ENCODE assay signal across 28 mouse cellular contexts in genomic region chr12:104925765-104926164, GRCm38 (mm10).
DNase-seq lines count a peak whose midpoint lies in the region; ATAC-seq and TF ChIP-seq lines count a peak whose summit lies in the region.
"Had no signal": no experiment of that assay in that cellular context is flagged by ENCODE, and none has a peak within 500 bp of the region (broad histone marks: within the 10 kb centered on the region; RNA-seq: fewer than 3 reads in every experiment).

No protein-coding gene starts in this region.

- no peak overlapping the region for H3ac ChIP-seq in myocyte (ENCODE audit: control insufficient read depth, insufficient read length)

- TF ChIP-seq POLR2A in myocyte (IDR thresholded peaks at IDR 0.05; ENCODE audit: insufficient read length, low read depth) = no peak

- no peak for ATAC-seq in hindbrain, embryonic 14.5 days (ENCODE audit: low FRiP score)
- no peak for ATAC-seq in hindbrain, embryonic 12.5 days (ENCODE audit: low FRiP score)
- ATAC-seq in midbrain, embryonic 11.5 days (ENCODE audit: low FRiP score) = no peak
- ATAC-seq in midbrain, embryonic 13.5 days = no peak
- no peak for ATAC-seq in kidney, embryonic 16.5 days (ENCODE audit: low FRiP score, low TSS enrichment)
- ATAC-seq: CD4-positive, CD25-positive, alpha-beta regulatory T cell, adult 4 months; intestine, postnatal 0 days had no signal

- 87% methylated on average over 2 of the region's 2 CpGs for WGBS in hindbrain, embryonic 14.5 days
- WGBS in hindbrain, embryonic 12.5 days = 85% methylated on average over 2 of the region's 2 CpGs
- WGBS in midbrain, embryonic 10.5 days = 86% methylated on average over 2 of the region's 2 CpGs
- 87% methylated on average over 2 of the region's 2 CpGs for WGBS in midbrain, embryonic 11.5 days
- 84% methylated on average over 2 of the region's 2 CpGs for WGBS in midbrain, embryonic 13.5 days
- WGBS in kidney, embryonic 16.5 days = 85% methylated on average over 2 of the region's 2 CpGs

- H3K4me3 ChIP-seq in hindbrain, embryonic 14.5 days (replicated peaks; ENCODE audit: low read length) = no peak overlapping the region
- no peak overlapping the region for H3K4me3 ChIP-seq in hindbrain, embryonic 12.5 days
- no peak overlapping the region for H3K4me3 ChIP-seq in midbrain, embryonic 10.5 days
- H3K4me3 ChIP-seq in midbrain, embryonic 11.5 days (ENCODE audit: low read depth, low read length) = no peak overlapping the region
- H3K4me3 ChIP-seq in midbrain, embryonic 13.5 days (replicated peaks) = no peak overlapping the region
- no peak overlapping the region for H3K4me3 ChIP-seq in myocyte
- no peak overlapping the region for H3K4me3 ChIP-seq in kidney, embryonic 16.5 days (ENCODE audit: low read length)
- H3K4me3 ChIP-seq: erythroblast, embryonic 14.5 days; heart, adult 2 months; heart, embryonic 12.5 days; liver, embryonic 15.5 days; neural tube, embryonic 15.5 days had no signal

- no peaks in the 10 kb centered on the region for H3K27me3 ChIP-seq in hindbrain, embryonic 14.5 days (ENCODE audit: control insufficient read depth, insufficient read depth, low read length)
- peaks cover 4% of the 10 kb centered on the region; the same call in 1 of the 2 replicates for H3K27me3 ChIP-seq in hindbrain, embryonic 12.5 days
- no peaks in the 10 kb centered on the region for H3K27me3 ChIP-seq in midbrain, embryonic 10.5 days (ENCODE audit: low read depth, poor library complexity, severe bottlenecking)
- no peaks in the 10 kb centered on the region for H3K27me3 ChIP-seq in midbrain, embryonic 11.5 days (ENCODE audit: control insufficient read depth, insufficient read depth, low read length)
- H3K27me3 ChIP-seq in midbrain, embryonic 13.5 days = no peaks in the 10 kb centered on the region
- H3K27me3 ChIP-seq in myocyte (ENCODE audit: control insufficient read depth, insufficient read depth, insufficient read length) = no peaks in the 10 kb centered on the region
- H3K27me3 ChIP-seq in kidney, embryonic 16.5 days (ENCODE audit: insufficient read depth, low read length) = no peaks in the 10 kb centered on the region
- H3K27me3 ChIP-seq: liver, embryonic 15.5 days; neural tube, embryonic 15.5 days had no signal

- peaks cover 19% of the 10 kb centered on the region for H3K4me1 ChIP-seq in hindbrain, embryonic 14.5 days (replicated peaks; ENCODE audit: control insufficient read depth, insufficient read depth, low read length)
- H3K4me1 ChIP-seq in hindbrain, embryonic 12.5 days = peaks cover 19% of the 10 kb centered on the region
- H3K4me1 ChIP-seq in midbrain, embryonic 10.5 days = peaks cover 19% of the 10 kb centered on the region
- H3K4me1 ChIP-seq in midbrain, embryonic 11.5 days (ENCODE audit: control insufficient read depth, insufficient read depth, low read length) = peaks cover 5% of the 10 kb centered on the region
- peaks cover 28% of the 10 kb centered on the region for H3K4me1 ChIP-seq in midbrain, embryonic 13.5 days (replicated peaks)
- peaks cover 16% of the 10 kb centered on the region; the same call in 1 of the 2 replicates for H3K4me1 ChIP-seq in kidney, embryonic 16.5 days (ENCODE audit: insufficient read depth, low read length)
- H3K4me1 ChIP-seq: heart, embryonic 12.5 days; liver, embryonic 15.5 days had no signal

- no peaks in the 10 kb centered on the region for H3K36me3 ChIP-seq in hindbrain, embryonic 14.5 days (replicated peaks; ENCODE audit: control insufficient read depth, insufficient read depth)
- H3K36me3 ChIP-seq in hindbrain, embryonic 12.5 days = no peaks in the 10 kb centered on the region
- H3K36me3 ChIP-seq in midbrain, embryonic 10.5 days = no peaks in the 10 kb centered on the region
- H3K36me3 ChIP-seq in midbrain, embryonic 11.5 days (ENCODE audit: control insufficient read depth, insufficient read depth, low read length) = no peaks in the 10 kb centered on the region
- H3K36me3 ChIP-seq in midbrain, embryonic 13.5 days = no peaks in the 10 kb centered on the region
- no peaks in the 10 kb centered on the region for H3K36me3 ChIP-seq in myocyte (ENCODE audit: control insufficient read depth, insufficient read depth)
- no peaks in the 10 kb centered on the region for H3K36me3 ChIP-seq in kidney, embryonic 16.5 days (ENCODE audit: insufficient read depth, low read length)
- H3K36me3 ChIP-seq: heart, embryonic 12.5 days; neural tube, embryonic 15.5 days had no signal

- 0 out of 2 replicates have a peak overlapping the region, but pooled peaks have one; percentile 30 for H3K27ac ChIP-seq in hindbrain, embryonic 14.5 days
- no peak overlapping the region; the same call in 1 of the 2 replicates for H3K27ac ChIP-seq in hindbrain, embryonic 12.5 days
- H3K27ac ChIP-seq in midbrain, embryonic 10.5 days (replicated peaks) = peak overlapping the region; percentile 10; the same call in 1 of the 2 replicates
- H3K27ac ChIP-seq in midbrain, embryonic 11.5 days (ENCODE audit: low read depth, low read length) = no peak overlapping the region
- peak overlapping the region; percentile 57; the same call in 1 of the 2 replicates for H3K27ac ChIP-seq in midbrain, embryonic 13.5 days
- no peak overlapping the region for H3K27ac ChIP-seq in kidney, embryonic 16.5 days (ENCODE audit: low read length)
- H3K27ac ChIP-seq: heart, adult 2 months; liver, embryonic 15.5 days had no signal

- H3K9me3 ChIP-seq in hindbrain, embryonic 14.5 days (ENCODE audit: control insufficient read depth, low read length) = no peaks in the 10 kb centered on the region
- H3K9me3 ChIP-seq in hindbrain, embryonic 12.5 days (replicated peaks) = no peaks in the 10 kb centered on the region
- H3K9me3 ChIP-seq in midbrain, embryonic 10.5 days (replicated peaks) = no peaks in the 10 kb centered on the region
- H3K9me3 ChIP-seq in midbrain, embryonic 11.5 days (ENCODE audit: control insufficient read depth, low read length) = no peaks in the 10 kb centered on the region
- H3K9me3 ChIP-seq in midbrain, embryonic 13.5 days = no peaks in the 10 kb centered on the region
- H3K9me3 ChIP-seq in kidney, embryonic 16.5 days (ENCODE audit: low read length) = no peaks in the 10 kb centered on the region
- H3K9me3 ChIP-seq: heart, embryonic 12.5 days; liver, embryonic 15.5 days; neural tube, embryonic 15.5 days had no signal

- no peak overlapping the region for H3K4me2 ChIP-seq in hindbrain, embryonic 14.5 days (replicated peaks)
- no peak overlapping the region for H3K4me2 ChIP-seq in hindbrain, embryonic 12.5 days (replicated peaks)
- H3K4me2 ChIP-seq in midbrain, embryonic 11.5 days = no peak overlapping the region
- H3K4me2 ChIP-seq in midbrain, embryonic 13.5 days (replicated peaks) = no peak overlapping the region
- no peak overlapping the region for H3K4me2 ChIP-seq in myocyte (ENCODE audit: low read depth)
- no peak overlapping the region for H3K4me2 ChIP-seq in kidney, embryonic 16.5 days (replicated peaks; ENCODE audit: low read depth, low read length)
- H3K4me2 ChIP-seq: heart, embryonic 12.5 days; liver, embryonic 15.5 days; lung, embryonic 14.5 days; neural tube, embryonic 15.5 days had no signal

- DNase-seq in hindbrain, embryonic 14.5 days (ENCODE audit: low spot score) = no peak
- DNase-seq in midbrain, embryonic 10.5 days (ENCODE audit: low spot score) = no peak
- DNase-seq in midbrain, embryonic 11.5 days (ENCODE audit: low spot score, missing footprints) = no peak
- no peak for DNase-seq in cerebellum, adult 9-10 months
- DNase-seq: adrenal gland, adult 2 months; cerebellum, adult 11 months; cerebellum, adult 9-11 months; gastrocnemius, postnatal 36 days; heart, adult 2 months; heart, postnatal 4 days; kidney, adult 9 months; kidney, postnatal 14 days; left cerebral cortex, postnatal 4 days; liver; lung, postnatal 14 days; right cerebral cortex, postnatal 14 days; thymus, postnatal 4 days had no signal

- H3K9ac ChIP-seq in hindbrain, embryonic 14.5 days = no peak overlapping the region
- H3K9ac ChIP-seq in hindbrain, embryonic 12.5 days = no peak overlapping the region
- no peak overlapping the region for H3K9ac ChIP-seq in midbrain, embryonic 11.5 days (ENCODE audit: low read length)
- no peak overlapping the region for H3K9ac ChIP-seq in midbrain, embryonic 13.5 days (replicated peaks)
- H3K9ac ChIP-seq in kidney, embryonic 16.5 days (replicated peaks; ENCODE audit: low read length) = no peak overlapping the region
- H3K9ac ChIP-seq: heart, embryonic 12.5 days; liver, embryonic 15.5 days; lung, embryonic 14.5 days; neural tube, embryonic 15.5 days had no signal

- H3K79me2 ChIP-seq in myocyte (ENCODE audit: control insufficient read depth, insufficient read depth) = no peaks in the 10 kb centered on the region

TF ChIP-seq in myocyte, 11 proteins besides CTCF, POLR2A, EP300 and RAD21:
- TF ChIP-seq USF1 (IDR thresholded peaks at IDR 0.05; ENCODE audit: low read depth) (no peak), TCF3 (IDR thresholded peaks at IDR 0.05; ENCODE audit: insufficient read length, low read depth) (no peak), POLR2AphosphoS2 (IDR thresholded peaks at IDR 0.05; ENCODE audit: insufficient read length, low read depth) (peak; percentile 81), SRF (IDR thresholded peaks at IDR 0.05; ENCODE audit: control insufficient read depth, insufficient read length, low read depth) (no peak), E2F4 (IDR thresholded peaks at IDR 0.05; ENCODE audit: insufficient read depth) (no peak)

Comparison
In these comparisons a context has a peak if more than half of its experiments do, and no peak if none do; other contexts are left out.
1. H3K27ac ChIP-seq: peak in hindbrain, embryonic 14.5 days (single experiment), midbrain, embryonic 10.5 days (single experiment) and midbrain, embryonic 13.5 days (single experiment); none in hindbrain, embryonic 12.5 days (single experiment), midbrain, embryonic 11.5 days (single experiment) and kidney, embryonic 16.5 days (single experiment).